Mouse (Mus musculus) midbrain, postnatal 0 days (tissue): ENCODE measurements around the gene Fbxw4. TPM values are rescaled to one million over a fixed set of nuclear protein-coding genes. Genes with fewer than 3 reads are reported as not detected.

Experiments used
- ATAC-seq: fragments of 200-750 bp; cut with Nextera tagmentation; 2 replicates; pipeline ENCODE4 v1.8.0; 2017; ENCODE audit warnings: moderate number of reproducible peaks, mild to moderate bottlenecking, moderate TSS enrichment, moderate library complexity; ENCODE audit not compliant: low FRiP score
- DNase-seq: peaks from one replicate; pipeline ENCODE4 v3.0.0-alpha.2; 2015; ENCODE audit warnings: low spot score
- H3K27ac ChIP-seq: fragments of 300-500 bp; sonication (generic); 2 replicates; pipeline ENCODE4 v1.5.1; 2014; ENCODE audit warnings: low read depth, mild to moderate bottlenecking, low read length, mixed read lengths
- H3K27me3 ChIP-seq: fragments of 300-500 bp; sonication (generic); 2 replicates; pipeline ENCODE4 v1.6.1; 2014; ENCODE audit warnings: low read length, control low read depth, mixed read lengths; ENCODE audit not compliant: insufficient read depth
- H3K36me3 ChIP-seq: fragments of 300-500 bp; sonication (generic); 2 replicates; pipeline ENCODE4 v1.6.1; 2014; ENCODE audit warnings: low read length, control low read depth, mixed read lengths; ENCODE audit not compliant: insufficient read depth
- H3K4me1 ChIP-seq: fragments of 300-500 bp; sonication (generic); 2 replicates; pipeline ENCODE4 v1.6.1; 2014; ENCODE audit warnings: mild to moderate bottlenecking, control low read depth, antibody characterized with exemption, low read length, mixed read lengths; ENCODE audit not compliant: insufficient read depth
- H3K4me2 ChIP-seq: fragments of 300-500 bp; sonication (generic); 2 replicates; pipeline ENCODE4 v1.6.1; 2014; ENCODE audit warnings: low read depth, mild to moderate bottlenecking, low read length, mixed read lengths; ENCODE audit not compliant: poor library complexity, severe bottlenecking
- H3K4me3 ChIP-seq: fragments of 300-500 bp; sonication (generic); 2 replicates; pipeline ENCODE4 v1.5.1; 2014; ENCODE audit warnings: low read depth, mild to moderate bottlenecking, low read length, moderate library complexity
- H3K9ac ChIP-seq: fragments of 300-500 bp; sonication (generic); replicated peaks from 2 replicates; pipeline ENCODE4 v1.6.1; 2014; ENCODE audit warnings: mild to moderate bottlenecking, low read length, moderate library complexity, mixed read lengths; ENCODE audit not compliant: poor library complexity, severe bottlenecking
- H3K9me3 ChIP-seq: fragments of 300-500 bp; sonication (generic); 2 replicates; pipeline ENCODE4 v1.6.1; 2016; ENCODE audit warnings: low read length, control low read depth
- CTCF ChIP-seq: IDR thresholded peaks from 2 replicates; pipeline ENCODE4 v1.5.1; 2016; ENCODE audit warnings: antibody characterized with exemption, mild to moderate bottlenecking
- WGBS: fragments of 180-500 bp; shearing (Covaris S2); extraction: QIAGEN DNeasy Blood & Tissue Kit; methylation state at CpG from one replicate; pipeline ENCODE4 v1.1.7; 2014; 5-methylcytosine and 5-hydroxymethylcytosine counted together
- polyA plus RNA-seq: library from polyadenylated mRNA; unstranded; fragments of >200 nt; fragmentation: Nextera tagmentation; extraction: Ambion mirVana; gene quantifications from 2 replicates; pipeline ENCODE4 v1.2.1, GENCODE M21; 2015
- total RNA-seq: library from RNA; depleted of rRNA; stranded (reverse); fragments of >200 nt; gene quantifications from 2 replicates; pipeline ENCODE4 v1.2.3, GENCODE M21; 2014

Gene Fbxw4
- total and polyA plus RNA-seq, 2 experiments from 2014 or later: 5.6 to 41.8 TPM

- H3K36me3 ChIP-seq: peaks cover 14% of the 10 kb centered on the region
- no peak overlapping the region for H3K9ac ChIP-seq
- no peaks in the 10 kb centered on the region for H3K27me3 ChIP-seq
- no peak for TF ChIP-seq CTCF
- no peak for DNase-seq
- WGBS: 88% methylated on average over 6 of the region's 6 CpGs
- no peak overlapping the region for H3K4me3 ChIP-seq
- H3K4me2 ChIP-seq: no peak overlapping the region
- no peaks in the 10 kb centered on the region for H3K9me3 ChIP-seq
- ATAC-seq: no peak
- H3K4me1 ChIP-seq: no peaks in the 10 kb centered on the region
- H3K27ac ChIP-seq: no peak overlapping the region
These were observed 72.4 kb downstream of the Fbxw4 start for GRCm38 (mm10) chr19:45587509-45588292.

DNA sequence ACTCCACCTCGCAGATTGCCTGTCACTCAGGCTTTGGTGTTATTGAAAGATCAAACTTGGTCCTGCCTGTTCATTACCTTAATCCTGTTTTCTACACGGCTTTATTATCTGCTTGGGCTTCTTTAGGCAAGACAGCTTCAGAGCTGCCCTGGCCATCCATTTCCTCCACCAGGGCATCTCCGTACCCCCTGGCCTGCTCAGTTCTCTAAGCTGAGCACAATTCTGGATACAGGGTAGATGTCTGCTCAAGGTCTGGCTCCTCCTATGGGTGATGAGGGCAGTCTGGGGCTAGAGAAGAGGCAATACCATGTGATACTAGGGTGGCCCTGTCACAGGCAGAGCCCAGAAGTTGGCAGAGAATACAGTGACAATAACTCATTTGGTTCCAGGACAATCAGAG lies 73.3 kb downstream of the Fbxw4 start:
- H3K9ac ChIP-seq: no peak overlapping the region
- DNase-seq: no peak
- no peaks in the 10 kb centered on the region for H3K27me3 ChIP-seq
- ATAC-seq: no peak
- no peak overlapping the region for H3K27ac ChIP-seq
- no peaks in the 10 kb centered on the region for H3K4me1 ChIP-seq
- no peak for TF ChIP-seq CTCF
- no peak overlapping the region for H3K4me2 ChIP-seq
- H3K9me3 ChIP-seq: no peaks in the 10 kb centered on the region
- WGBS: 26% methylated on average over 3 of the region's 3 CpGs
- H3K36me3 ChIP-seq: peaks cover 14% of the 10 kb centered on the region
- H3K4me3 ChIP-seq: no peak overlapping the region

- no peak for DNase-seq
- no peak for ATAC-seq
- no peak overlapping the region for H3K9ac ChIP-seq
- H3K36me3 ChIP-seq: peaks cover 14% of the 10 kb centered on the region
- no peak overlapping the region for H3K4me2 ChIP-seq
- H3K27me3 ChIP-seq: no peaks in the 10 kb centered on the region
- WGBS: 57% methylated on average over 9 of the region's 9 CpGs
- H3K4me1 ChIP-seq: no peaks in the 10 kb centered on the region
- no peak overlapping the region for H3K27ac ChIP-seq
- H3K9me3 ChIP-seq: no peaks in the 10 kb centered on the region
- no peak overlapping the region for H3K4me3 ChIP-seq
- TF ChIP-seq CTCF: no peak
These were observed 75.1 kb downstream of the Fbxw4 start for GRCm38 (mm10) chr19:45584856-45585620.

DNA sequence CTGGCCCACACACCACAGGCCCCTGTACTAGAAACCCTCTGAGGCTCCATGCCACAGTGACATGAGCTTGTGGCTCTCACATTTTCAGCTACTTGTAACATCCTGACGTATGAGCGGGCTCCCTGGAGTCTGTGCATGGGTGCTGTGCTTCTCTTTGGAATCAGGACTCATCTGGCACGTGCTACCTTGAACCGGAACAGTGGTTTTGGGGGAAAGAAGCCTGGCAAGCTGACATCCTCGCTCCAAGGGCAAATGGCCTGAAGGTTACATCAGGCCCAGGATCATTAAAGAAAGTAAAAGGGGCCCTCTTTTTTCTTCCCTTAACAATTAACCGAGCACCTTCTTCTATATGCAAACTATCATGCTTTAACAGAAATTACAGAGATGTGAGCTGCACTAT lies 77.0 kb downstream of the Fbxw4 start:
- Histone ChIP-seq H3K9me3 (no peaks in the 10 kb centered on the region), H3K36me3 (peaks cover 14% of the 10 kb centered on the region), H3K27ac (no peak overlapping the region), H3K4me3 (no peak overlapping the region), H3K9ac (no peak overlapping the region), H3K4me1 (no peaks in the 10 kb centered on the region), H3K27me3 (no peaks in the 10 kb centered on the region), H3K4me2 (no peak overlapping the region)
- DNase-seq: no peak
- no peak for TF ChIP-seq CTCF
- no peak for ATAC-seq
- WGBS: 91% methylated on average over 6 of the region's 6 CpGs

- Histone ChIP-seq H3K9me3 (no peaks in the 10 kb centered on the region), H3K4me1 (no peaks in the 10 kb centered on the region), H3K36me3 (peaks cover 18% of the 10 kb centered on the region), H3K27ac (no peak overlapping the region), H3K9ac (no peak overlapping the region), H3K4me3 (no peak overlapping the region), H3K4me2 (no peak overlapping the region), H3K27me3 (no peaks in the 10 kb centered on the region)
- no peak for ATAC-seq
- WGBS: 14% methylated on average over 8 of the region's 8 CpGs
- TF ChIP-seq CTCF: no peak
- DNase-seq: no peak
These were observed 78.0 kb downstream of the Fbxw4 start for GRCm38 (mm10) chr19:45582161-45582560.

DNA sequence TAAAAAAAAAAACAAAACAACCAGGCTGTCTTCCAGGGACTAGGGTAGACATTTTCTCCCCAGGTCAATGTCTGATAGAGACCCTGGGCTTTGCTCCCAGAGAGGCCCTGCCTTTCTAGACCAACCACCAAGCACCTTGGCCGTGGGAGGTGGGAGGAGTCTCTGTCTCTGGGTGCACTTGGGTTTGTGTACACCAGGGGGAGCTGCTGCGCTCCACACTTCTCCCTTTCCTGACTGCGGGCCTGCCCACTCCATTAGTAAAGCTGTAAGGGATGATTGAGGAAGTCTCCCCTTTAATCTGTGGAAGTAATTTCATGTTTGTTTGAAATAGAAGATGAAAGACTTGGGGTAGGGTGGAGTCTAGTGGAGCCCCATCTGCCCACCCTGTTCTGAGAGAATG lies 78.9 kb downstream of the Fbxw4 start:
- no peaks in the 10 kb centered on the region for H3K4me1 ChIP-seq
- no peaks in the 10 kb centered on the region for H3K27me3 ChIP-seq
- no peak overlapping the region for H3K4me3 ChIP-seq
- no peak overlapping the region for H3K4me2 ChIP-seq
- no peak overlapping the region for H3K9ac ChIP-seq
- 59% methylated on average over 3 of the region's 3 CpGs for WGBS
- ATAC-seq (no peak), DNase-seq (peak; percentile 52)
- H3K36me3 ChIP-seq: peaks cover 25% of the 10 kb centered on the region
- no peaks in the 10 kb centered on the region for H3K9me3 ChIP-seq
- TF ChIP-seq CTCF: peak; percentile 76
- H3K27ac ChIP-seq: no peak overlapping the region
